Mouse (Mus musculus) retina, adult 2 months (tissue): ENCODE measurements at regions not wholly inside any gene's neighbourhood (a gene's known extent, or its start where the extent isn't known, plus 50 kb on each side); places are given as distances from the start of the nearest gene placed in this dataset.
A peak's percentile ranks its signal among the peaks of the same experiment; 100 is the strongest.

Experiments
- DNase-seq: peaks from one replicate; pipeline ENCODE4 v3.0.0-alpha.2; 2012; ENCODE audit warnings: low read depth, low spot score

DNA sequence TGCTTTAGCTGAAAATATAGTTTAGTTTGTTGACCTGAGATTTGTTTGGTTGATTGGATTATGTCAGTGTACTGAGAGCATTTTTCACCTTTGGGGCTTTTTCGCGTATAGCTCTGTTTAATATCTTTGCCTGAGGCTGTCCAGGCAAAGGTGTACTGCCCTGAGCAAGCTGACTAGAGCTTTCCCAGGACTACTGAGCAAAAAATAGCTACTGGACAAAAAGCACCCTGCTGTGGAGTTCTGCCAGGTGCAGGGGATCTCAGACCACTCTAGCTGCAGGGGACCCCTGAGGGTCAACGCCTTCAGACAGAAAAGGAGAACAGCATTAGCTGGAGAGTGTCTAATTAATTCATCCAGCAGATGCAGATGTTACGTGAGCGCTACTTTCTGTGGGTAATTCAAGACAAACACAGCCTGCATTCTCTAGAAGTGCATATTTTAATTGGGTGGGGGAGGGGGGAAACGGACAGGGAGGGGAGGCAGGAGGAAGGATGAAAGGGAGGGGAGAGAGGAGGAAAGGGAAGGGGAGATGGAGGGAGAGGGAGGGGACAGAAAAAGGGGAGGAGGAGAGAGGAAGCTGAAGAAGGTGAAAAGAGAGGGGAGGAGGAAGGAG lies 61.7 kb downstream of the Thnsl1 start:
- no peak for DNase-seq

DNA sequence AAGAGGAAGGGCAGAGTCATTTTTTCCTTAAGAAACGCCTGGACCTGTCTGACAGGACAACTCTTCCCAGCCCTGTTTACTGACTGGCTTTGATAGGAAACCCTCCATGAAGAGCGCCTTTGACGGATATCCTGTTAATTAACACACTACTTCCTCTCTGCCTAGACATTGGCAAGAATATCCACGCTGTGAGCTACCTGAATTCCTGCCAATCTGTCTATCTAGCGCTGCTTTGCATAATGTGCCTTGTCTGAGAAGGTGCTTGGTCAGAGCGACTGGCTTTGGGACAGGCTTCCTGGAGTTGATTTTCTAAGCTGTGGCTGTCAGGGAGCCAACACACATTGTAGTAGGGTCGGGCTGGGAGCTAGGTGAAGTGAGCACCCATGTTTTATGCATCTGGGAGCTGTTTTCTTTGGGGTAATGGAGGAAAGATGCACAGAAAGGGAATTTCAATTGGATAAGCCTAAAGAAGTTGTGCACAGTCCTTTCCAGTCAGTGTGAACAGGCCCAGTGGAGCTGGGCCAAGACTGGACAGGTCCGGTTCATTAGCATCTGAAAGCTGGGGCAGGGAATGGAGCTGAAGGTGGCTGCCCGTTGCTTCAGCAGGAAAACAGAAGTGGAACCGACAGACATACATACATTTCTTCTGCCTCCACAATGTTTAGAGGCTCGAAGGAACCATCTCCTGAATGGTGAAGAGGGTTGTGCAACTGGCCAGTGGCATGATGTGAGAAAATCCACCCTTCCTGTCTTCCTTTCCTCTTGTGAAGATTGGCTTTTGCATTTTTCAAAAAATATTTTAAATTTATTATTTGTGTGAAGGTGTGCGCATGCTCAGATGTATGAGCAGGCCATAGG lies 64.7 kb downstream of the Thnsl1 start:
- no peak for DNase-seq

DNA sequence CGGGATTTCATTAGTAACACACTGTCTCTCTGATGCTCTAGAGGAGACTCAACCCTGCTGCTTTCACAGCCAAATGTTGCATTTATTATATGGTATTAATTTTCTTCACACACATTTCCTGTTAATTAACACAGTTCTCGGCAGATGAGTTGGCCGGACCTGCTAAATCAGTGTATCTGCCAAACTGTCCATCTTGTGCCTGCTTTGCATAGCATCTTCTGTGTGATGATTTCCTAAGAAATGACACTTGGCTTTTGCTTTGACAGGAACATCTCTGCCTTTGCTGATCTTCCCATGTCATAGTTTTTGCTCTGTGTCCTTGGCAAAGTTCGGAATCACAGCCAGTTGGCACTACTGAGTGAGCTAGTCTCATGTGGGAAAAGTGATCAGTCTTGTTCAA lies 67.9 kb downstream of the Thnsl1 start:
- no peak for DNase-seq

DNA sequence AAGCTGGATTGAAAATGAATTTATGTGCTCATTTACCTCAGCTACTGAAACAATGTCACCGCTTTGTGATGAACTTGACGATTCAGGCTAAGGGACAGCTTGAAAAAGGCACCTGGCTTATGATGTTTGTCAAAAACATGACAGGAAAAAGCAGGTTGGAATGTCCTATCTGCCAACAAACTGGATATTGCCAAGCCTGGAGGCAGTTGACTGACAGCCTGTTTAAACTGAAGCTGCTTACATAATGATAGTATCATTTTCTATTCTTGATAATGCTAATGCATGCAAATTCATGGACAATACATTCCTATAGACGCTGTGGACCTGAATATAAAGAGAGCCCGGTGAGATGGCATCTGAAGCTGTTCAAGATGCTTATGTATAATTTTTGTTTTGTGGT lies 69.8 kb downstream of the Thnsl1 start:
- no peak for DNase-seq

DNA sequence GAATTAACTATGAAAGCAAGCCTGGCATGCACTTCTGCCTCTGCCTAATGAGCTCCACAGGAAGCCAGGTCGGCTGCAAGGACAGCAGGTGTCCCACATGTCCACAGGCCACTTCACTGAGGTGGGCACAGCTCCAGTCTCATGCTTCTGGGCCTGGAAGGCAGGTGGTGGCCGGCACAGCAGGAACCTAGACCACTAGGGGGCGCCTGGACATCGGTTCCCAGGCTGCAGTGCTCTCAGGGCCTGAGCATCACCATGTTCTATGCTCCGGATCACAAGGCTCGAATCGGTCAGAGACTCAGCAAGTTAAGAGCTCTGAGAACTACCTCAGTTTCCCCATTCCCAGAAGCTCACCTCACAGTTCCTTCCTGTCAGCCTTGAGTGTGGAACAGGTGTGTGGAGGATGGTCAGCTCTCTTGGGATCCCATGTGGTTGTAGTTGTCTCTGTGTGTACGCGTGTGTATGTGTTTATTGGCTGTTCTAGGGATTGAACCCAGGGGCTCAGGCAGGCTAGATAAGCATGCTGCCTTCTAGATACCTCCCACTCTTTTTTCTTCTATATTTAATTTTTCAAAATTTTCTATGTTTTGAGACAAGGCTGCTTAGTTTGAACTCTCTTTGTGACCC lies 75.4 kb downstream of the Thnsl1 start:
- peak; percentile 37 for DNase-seq

DNA sequence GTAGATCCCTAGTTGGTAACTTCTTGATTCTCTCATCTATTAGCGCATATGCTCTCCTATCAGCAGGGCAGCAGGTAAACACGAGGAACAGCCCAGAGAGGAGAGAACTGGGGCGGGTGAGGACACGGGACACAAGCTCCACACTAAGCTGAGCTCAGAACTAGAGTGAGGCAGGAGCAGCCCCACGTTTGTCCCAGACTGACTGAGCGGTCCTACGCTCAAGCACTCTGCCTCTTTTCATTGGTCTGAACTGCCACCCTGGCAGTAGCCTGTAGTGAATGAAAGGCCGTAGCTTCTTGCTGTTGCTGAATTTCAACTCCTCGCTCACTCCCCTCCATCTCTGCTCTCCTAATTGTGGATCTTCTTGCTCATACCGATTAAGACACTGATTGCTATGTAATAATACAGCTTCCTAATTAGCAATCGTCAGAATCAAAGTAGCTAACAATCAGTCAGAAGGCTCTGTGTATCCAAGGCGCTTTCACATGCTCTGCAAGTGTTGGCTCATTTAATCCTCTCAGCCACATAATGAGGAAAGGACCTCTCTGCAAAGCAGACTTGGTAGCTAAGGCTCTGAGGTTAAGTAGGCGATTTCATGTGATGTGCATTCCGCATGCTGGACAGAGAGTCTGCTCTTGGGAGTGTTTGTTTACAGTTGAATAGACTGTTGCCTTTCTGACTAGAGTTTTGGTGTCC lies 77.1 kb downstream of the Thnsl1 start:
- DNase-seq, result no peak

DNA sequence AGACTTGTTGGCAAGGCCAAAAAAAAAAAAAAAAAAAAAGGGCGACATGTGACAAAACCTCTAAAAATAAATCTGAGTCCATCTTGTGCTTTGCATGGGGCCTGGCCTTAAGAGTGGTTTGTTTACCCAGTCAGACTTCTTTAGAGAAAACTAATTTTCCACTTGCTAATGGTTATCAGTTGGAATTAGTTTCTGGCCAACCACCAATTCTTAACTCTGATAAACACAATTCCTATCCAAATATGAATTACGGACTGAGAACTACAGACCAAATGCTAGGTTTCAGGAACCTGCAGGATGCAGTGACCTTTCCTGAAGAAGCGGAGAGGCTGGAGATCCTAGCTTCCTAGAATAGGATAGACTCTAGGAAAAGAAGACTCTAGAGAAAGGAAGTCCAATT lies 79.4 kb downstream of the Thnsl1 start:
- DNase-seq, result no peak

DNA sequence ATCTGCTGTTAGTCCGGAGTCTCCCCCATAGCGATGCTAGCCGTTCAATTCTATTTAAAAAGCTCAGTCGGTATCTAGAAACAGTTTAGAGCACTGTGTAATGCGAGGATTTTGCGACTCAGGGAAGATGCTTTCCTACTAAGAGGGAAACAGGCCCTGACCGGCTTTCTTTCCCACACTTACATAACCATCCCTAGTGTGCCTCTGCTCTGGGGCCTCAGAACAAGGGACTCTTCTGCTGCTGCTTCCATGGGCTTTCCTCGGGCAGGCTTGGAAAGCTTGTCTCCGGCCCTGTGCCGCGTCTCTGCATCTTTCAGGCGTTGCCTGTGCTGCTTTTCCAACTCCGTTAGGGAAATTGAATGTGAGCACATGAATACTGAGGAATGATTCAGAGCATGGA lies 79.6 kb upstream of the Gpr158 start:
- DNase-seq, result no peak

DNA sequence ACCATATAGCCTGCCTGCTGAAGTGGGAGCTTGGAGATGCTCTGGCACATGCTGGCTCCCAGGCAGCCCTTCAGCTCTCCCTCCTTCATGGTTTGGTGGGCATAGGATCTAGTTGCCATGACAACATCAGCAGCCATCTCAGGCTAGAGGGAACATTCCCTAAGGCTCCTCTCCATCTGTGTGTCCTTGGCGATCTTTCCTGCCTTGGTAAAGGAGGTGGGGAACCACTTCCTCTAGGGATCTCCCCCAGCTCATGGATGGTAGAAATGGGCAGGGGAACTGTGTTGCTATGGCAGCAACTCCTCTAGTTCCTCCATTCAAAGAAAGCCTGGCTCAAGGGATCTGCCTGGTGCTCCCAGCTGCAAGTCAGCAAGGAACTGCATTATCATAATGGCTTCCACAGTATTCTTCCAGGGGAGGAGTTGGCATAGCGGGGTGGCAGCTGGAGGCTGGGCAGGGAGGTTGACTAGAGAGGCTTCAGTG lies 74.6 kb upstream of the Gpr158 start:
- no peak for DNase-seq

DNA sequence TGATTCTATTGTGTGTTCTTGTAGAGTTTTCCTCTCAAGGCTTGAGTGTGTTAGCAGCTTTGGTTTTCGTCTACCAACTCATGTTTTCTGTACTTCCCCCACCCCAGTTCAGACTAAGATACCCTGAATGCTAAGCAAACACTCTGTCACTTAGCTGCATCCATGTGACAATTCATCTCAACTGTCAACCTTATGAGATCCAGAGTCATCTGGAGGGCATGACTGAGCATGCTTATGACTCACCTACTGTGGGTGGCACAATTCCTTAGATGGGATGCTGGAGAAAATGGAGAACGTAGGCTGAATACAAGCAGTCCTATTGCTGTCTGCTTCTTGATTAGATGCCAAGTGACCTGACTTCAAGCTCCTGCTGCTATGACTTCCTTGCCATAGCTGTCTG lies 73.3 kb upstream of the Gpr158 start:
- DNase-seq, result no peak

DNA sequence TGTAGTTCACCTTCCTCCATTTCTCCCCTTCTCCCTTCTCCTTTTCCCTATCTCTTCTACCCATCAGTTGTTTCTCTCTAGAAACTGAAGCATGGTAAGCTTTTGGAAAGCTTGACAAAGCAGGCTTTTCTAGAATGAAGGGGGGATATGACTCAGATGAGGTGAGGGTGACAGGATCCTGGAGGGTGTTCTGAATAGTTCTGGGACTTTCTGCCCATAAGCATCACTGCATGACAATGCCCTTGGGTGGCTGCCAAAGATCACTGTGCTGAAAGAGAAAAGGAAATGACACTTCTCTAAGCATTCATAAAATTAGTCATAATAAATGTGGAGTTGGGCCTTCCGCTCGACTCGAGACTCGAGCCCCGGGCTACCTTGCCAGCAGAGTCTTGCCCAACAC lies 67.7 kb upstream of the Gpr158 start:
- DNase-seq, result no peak
